Mouse (Mus musculus): ENCODE results near the gene Unc13d. TPM values are rescaled to one million over a fixed set of nuclear protein-coding genes. Genes with fewer than 3 reads are reported as not detected.

Unc13d gene
- polyA plus RNA-seq, 1 experiment from 2014 or later: 1.1 TPM

- peaks cover 14% of the 10 kb centered on the region for H3K36me3 ChIP-seq (ENCODE audit: control insufficient read depth, insufficient read depth, low read length)
- no peaks in the 10 kb centered on the region for H3K4me1 ChIP-seq (ENCODE audit: control insufficient read depth, insufficient read depth, low read length)
- DNase-seq (ENCODE audit: low spot score): no peak
- ATAC-seq (ENCODE audit: insufficient number of reproducible peaks, low FRiP score, low TSS enrichment, low read depth): no peak
- H3K27ac ChIP-seq (replicated peaks; ENCODE audit: low read depth, low read length): no peak overlapping the region
- H3K27me3 ChIP-seq (ENCODE audit: control insufficient read depth, insufficient read depth, low read length): no peaks in the 10 kb centered on the region
- 72% methylated on average over 23 of the region's 23 CpGs for WGBS
- no peak overlapping the region for H3K9ac ChIP-seq (ENCODE audit: low read length)
- H3K4me3 ChIP-seq (ENCODE audit: low read depth, low read length): no peak overlapping the region
- H3K4me2 ChIP-seq (ENCODE audit: low read depth, severe bottlenecking): no peak overlapping the region
- H3K9me3 ChIP-seq (ENCODE audit: control insufficient read depth, low read length): no peaks in the 10 kb centered on the region
Observed at GRCm38 (mm10) chr11:116064187-116064867, 13.4 kb downstream of the Unc13d start.

- no peak overlapping the region for H3K9ac ChIP-seq (ENCODE audit: low read length)
- no peak overlapping the region for H3K4me3 ChIP-seq (ENCODE audit: low read depth, low read length)
- H3K4me2 ChIP-seq (ENCODE audit: low read depth, severe bottlenecking): no peak overlapping the region
- no peaks in the 10 kb centered on the region for H3K27me3 ChIP-seq (ENCODE audit: control insufficient read depth, insufficient read depth, low read length)
- no peak overlapping the region for H3K27ac ChIP-seq (replicated peaks; ENCODE audit: low read depth, low read length)
- WGBS: 77% methylated on average over 13 of the region's 13 CpGs
- DNase-seq (ENCODE audit: low spot score) (no peak), ATAC-seq (ENCODE audit: insufficient number of reproducible peaks, low FRiP score, low TSS enrichment, low read depth) (no peak)
- H3K4me1 ChIP-seq (ENCODE audit: control insufficient read depth, insufficient read depth, low read length): no peaks in the 10 kb centered on the region
- H3K9me3 ChIP-seq (ENCODE audit: control insufficient read depth, low read length): no peaks in the 10 kb centered on the region
- peaks cover 21% of the 10 kb centered on the region for H3K36me3 ChIP-seq (ENCODE audit: control insufficient read depth, insufficient read depth, low read length)
Observed at GRCm38 (mm10) chr11:116063562-116063961, 14.2 kb downstream of the Unc13d start.

- no peak for DNase-seq (ENCODE audit: low spot score)
- Histone ChIP-seq H3K9ac (ENCODE audit: low read length) (no peak overlapping the region), H3K36me3 (ENCODE audit: control insufficient read depth, insufficient read depth, low read length) (peaks cover 26% of the 10 kb centered on the region), H3K4me3 (ENCODE audit: low read depth, low read length) (no peak overlapping the region), H3K9me3 (ENCODE audit: control insufficient read depth, low read length) (no peaks in the 10 kb centered on the region), H3K4me1 (ENCODE audit: control insufficient read depth, insufficient read depth, low read length) (no peaks in the 10 kb centered on the region), H3K27ac (replicated peaks; ENCODE audit: low read depth, low read length) (no peak overlapping the region), H3K4me2 (ENCODE audit: low read depth, severe bottlenecking) (no peak overlapping the region), H3K27me3 (ENCODE audit: control insufficient read depth, insufficient read depth, low read length) (no peaks in the 10 kb centered on the region)
- ATAC-seq (ENCODE audit: insufficient number of reproducible peaks, low FRiP score, low TSS enrichment, low read depth): no peak
- 74% methylated on average over 8 of the region's 8 CpGs for WGBS
Observed at GRCm38 (mm10) chr11:116062521-116062920, 15.2 kb downstream of the Unc13d start.

- no peak for DNase-seq (ENCODE audit: low spot score)
- Histone ChIP-seq H3K36me3 (ENCODE audit: control insufficient read depth, insufficient read depth, low read length) (peaks cover 30% of the 10 kb centered on the region), H3K4me2 (ENCODE audit: low read depth, severe bottlenecking) (no peak overlapping the region), H3K4me3 (ENCODE audit: low read depth, low read length) (no peak overlapping the region), H3K27ac (replicated peaks; ENCODE audit: low read depth, low read length) (no peak overlapping the region), H3K4me1 (ENCODE audit: control insufficient read depth, insufficient read depth, low read length) (no peaks in the 10 kb centered on the region), H3K27me3 (ENCODE audit: control insufficient read depth, insufficient read depth, low read length) (no peaks in the 10 kb centered on the region), H3K9me3 (ENCODE audit: control insufficient read depth, low read length) (no peaks in the 10 kb centered on the region), H3K9ac (ENCODE audit: low read length) (no peak overlapping the region)
- WGBS: 89% methylated on average over 13 of the region's 13 CpGs
- ATAC-seq (ENCODE audit: insufficient number of reproducible peaks, low FRiP score, low TSS enrichment, low read depth): no peak
Observed at GRCm38 (mm10) chr11:116061641-116062415, 15.9 kb downstream of the Unc13d start.

DNA sequence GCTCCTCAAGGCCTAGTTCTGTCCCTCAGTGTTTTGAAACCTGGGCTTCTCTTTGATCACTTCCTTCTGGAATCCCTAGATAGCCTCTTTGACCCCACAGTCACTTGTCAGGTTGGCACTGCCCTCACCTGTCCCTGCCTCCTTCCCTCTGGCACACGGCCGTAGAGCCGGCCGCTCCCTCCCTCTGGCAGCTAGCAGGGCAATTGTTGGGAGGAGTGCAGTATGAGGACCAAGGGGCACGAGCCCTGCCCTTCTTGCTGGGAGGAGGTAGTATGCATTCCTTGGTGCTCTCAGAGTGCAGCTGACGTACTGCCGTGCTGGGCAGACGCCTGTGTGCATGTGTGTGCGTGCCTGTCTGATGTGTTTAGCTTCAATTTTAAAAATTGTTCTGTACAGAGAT lies 17.2 kb downstream of the Unc13d start:
- Histone ChIP-seq H3K4me1 (ENCODE audit: control insufficient read depth, insufficient read depth, low read length) (no peaks in the 10 kb centered on the region), H3K36me3 (ENCODE audit: control insufficient read depth, insufficient read depth, low read length) (peaks cover 41% of the 10 kb centered on the region), H3K27ac (replicated peaks; ENCODE audit: low read depth, low read length) (no peak overlapping the region), H3K4me2 (ENCODE audit: low read depth, severe bottlenecking) (no peak overlapping the region), H3K9me3 (ENCODE audit: control insufficient read depth, low read length) (no peaks in the 10 kb centered on the region), H3K27me3 (ENCODE audit: control insufficient read depth, insufficient read depth, low read length) (no peaks in the 10 kb centered on the region), H3K4me3 (ENCODE audit: low read depth, low read length) (no peak overlapping the region), H3K9ac (ENCODE audit: low read length) (no peak overlapping the region)
- 93% methylated on average over 9 of the region's 9 CpGs for WGBS
- ATAC-seq (ENCODE audit: insufficient number of reproducible peaks, low FRiP score, low TSS enrichment, low read depth) (no peak), DNase-seq (ENCODE audit: low spot score) (no peak)

DNA sequence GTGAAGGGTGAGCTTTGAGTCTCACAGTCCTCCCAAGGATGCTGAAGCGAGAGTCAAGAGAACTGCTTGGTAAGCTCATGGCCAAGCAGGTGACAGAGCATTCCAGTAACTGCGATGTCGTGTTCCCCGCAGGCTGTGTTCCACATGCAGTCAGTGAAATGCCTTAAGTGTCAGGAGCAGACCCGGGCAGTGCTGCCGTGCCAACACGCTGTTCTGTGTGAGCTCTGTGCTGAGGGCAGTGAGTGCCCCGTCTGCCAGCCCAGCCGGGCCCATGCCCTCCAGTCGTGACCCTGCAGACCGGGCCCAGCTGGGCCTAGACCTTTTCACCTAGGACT lies 18.1 kb downstream of the Unc13d start:
- Histone ChIP-seq H3K9ac (ENCODE audit: low read length) (no peak overlapping the region), H3K4me3 (ENCODE audit: low read depth, low read length) (no peak overlapping the region), H3K36me3 (ENCODE audit: control insufficient read depth, insufficient read depth, low read length) (peaks cover 46% of the 10 kb centered on the region), H3K27me3 (ENCODE audit: control insufficient read depth, insufficient read depth, low read length) (no peaks in the 10 kb centered on the region), H3K9me3 (ENCODE audit: control insufficient read depth, low read length) (no peaks in the 10 kb centered on the region), H3K4me1 (ENCODE audit: control insufficient read depth, insufficient read depth, low read length) (no peaks in the 10 kb centered on the region), H3K27ac (replicated peaks; ENCODE audit: low read depth, low read length) (no peak overlapping the region), H3K4me2 (ENCODE audit: low read depth, severe bottlenecking) (no peak overlapping the region)
- no peak for ATAC-seq (ENCODE audit: insufficient number of reproducible peaks, low FRiP score, low TSS enrichment, low read depth)
- 96% methylated on average over 11 of the region's 11 CpGs for WGBS
- no peak for DNase-seq (ENCODE audit: low spot score)

DNA sequence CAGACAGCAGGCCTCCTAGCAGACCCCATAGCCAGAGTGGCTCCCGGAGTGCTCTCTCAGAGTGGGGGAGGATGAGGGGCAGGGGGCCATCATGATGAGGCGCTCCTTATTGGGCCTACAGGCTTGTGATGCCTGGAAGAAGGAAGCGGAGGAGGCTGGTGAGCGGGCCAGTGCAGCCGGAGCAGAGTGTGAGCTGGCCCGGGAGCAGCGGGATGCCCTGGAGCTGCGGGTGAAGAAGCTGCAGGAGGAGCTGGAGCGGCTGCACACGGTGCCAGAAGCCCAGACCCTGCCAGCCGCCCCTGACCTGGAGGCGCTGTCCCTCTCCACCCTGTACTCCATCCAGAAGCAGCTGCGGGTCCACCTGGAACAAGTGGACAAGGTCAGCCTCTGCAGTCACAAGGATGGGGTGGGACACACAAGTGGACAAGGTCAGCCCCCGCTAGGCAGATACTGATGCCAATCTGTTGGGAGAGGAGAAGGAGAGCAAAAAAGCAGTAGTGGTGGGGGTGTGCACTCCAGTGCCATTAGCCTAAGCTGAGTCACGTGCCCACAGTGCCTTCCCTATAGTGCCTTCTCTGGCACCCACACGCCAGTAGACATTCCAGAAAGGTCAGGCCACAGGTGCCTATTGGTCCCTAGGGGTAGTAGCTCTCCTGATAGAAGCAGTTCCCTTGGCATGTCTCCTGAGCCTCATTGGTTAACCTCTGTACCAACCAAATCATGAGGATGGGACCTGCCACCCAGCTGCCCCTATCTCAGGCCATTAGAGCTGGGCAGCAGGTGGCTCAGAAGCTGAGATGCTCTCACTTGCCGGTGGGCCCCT lies 18.7 kb downstream of the Unc13d start:
- WGBS: 94% methylated on average over 17 of the region's 17 CpGs
- Histone ChIP-seq H3K9me3 (ENCODE audit: control insufficient read depth, low read length) (no peaks in the 10 kb centered on the region), H3K9ac (ENCODE audit: low read length) (no peak overlapping the region), H3K27ac (replicated peaks; ENCODE audit: low read depth, low read length) (no peak overlapping the region), H3K4me2 (ENCODE audit: low read depth, severe bottlenecking) (no peak overlapping the region), H3K4me1 (ENCODE audit: control insufficient read depth, insufficient read depth, low read length) (no peaks in the 10 kb centered on the region), H3K27me3 (ENCODE audit: control insufficient read depth, insufficient read depth, low read length) (no peaks in the 10 kb centered on the region), H3K4me3 (ENCODE audit: low read depth, low read length) (no peak overlapping the region), H3K36me3 (ENCODE audit: control insufficient read depth, insufficient read depth, low read length) (peaks cover 52% of the 10 kb centered on the region)
- ATAC-seq (ENCODE audit: insufficient number of reproducible peaks, low FRiP score, low TSS enrichment, low read depth) (no peak), DNase-seq (ENCODE audit: low spot score) (no peak)

- 83% methylated on average over 12 of the region's 12 CpGs for WGBS
- DNase-seq (ENCODE audit: low spot score): no peak
- Histone ChIP-seq H3K27ac (replicated peaks; ENCODE audit: low read depth, low read length) (no peak overlapping the region), H3K9me3 (ENCODE audit: control insufficient read depth, low read length) (no peaks in the 10 kb centered on the region), H3K4me1 (ENCODE audit: control insufficient read depth, insufficient read depth, low read length) (no peaks in the 10 kb centered on the region), H3K27me3 (ENCODE audit: control insufficient read depth, insufficient read depth, low read length) (no peaks in the 10 kb centered on the region), H3K36me3 (ENCODE audit: control insufficient read depth, insufficient read depth, low read length) (peaks cover 59% of the 10 kb centered on the region), H3K4me2 (ENCODE audit: low read depth, severe bottlenecking) (no peak overlapping the region), H3K4me3 (ENCODE audit: low read depth, low read length) (no peak overlapping the region), H3K9ac (ENCODE audit: low read length) (no peak overlapping the region)
- ATAC-seq (ENCODE audit: insufficient number of reproducible peaks, low FRiP score, low TSS enrichment, low read depth): no peak
Observed at GRCm38 (mm10) chr11:116058022-116058614, 19.6 kb downstream of the Unc13d start.
